20 mouse cellular contexts compared by ENCODE assay signal in the genomic region with DNA sequence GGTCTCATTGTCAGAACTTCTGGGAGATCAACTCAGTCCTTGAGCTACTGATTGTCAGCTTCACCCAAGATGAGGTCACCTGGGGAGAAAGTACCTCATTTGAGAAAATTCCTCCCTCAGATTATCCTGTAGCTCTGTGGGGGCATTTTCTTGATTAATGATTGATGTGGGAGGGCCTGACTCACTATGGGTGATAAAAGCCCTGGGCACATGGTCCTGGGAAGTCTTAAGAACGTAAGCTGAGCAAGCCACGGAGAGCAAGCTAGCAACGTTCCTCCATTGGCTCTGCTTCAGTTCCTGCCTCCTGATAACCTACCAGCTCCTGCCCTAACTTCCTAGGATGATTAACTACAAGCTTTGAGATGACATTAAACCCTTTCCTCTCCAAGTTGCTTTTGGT. TPM values are rescaled to one million over a fixed set of nuclear protein-coding genes. Genes with fewer than 3 reads are reported as not detected.
DNase-seq lines count a peak whose midpoint lies in the region; ATAC-seq and TF ChIP-seq lines count a peak whose summit lies in the region.
"Had no signal": no experiment of that assay in that cellular context is flagged by ENCODE, and none has a peak within 500 bp of the region (broad histone marks: within the 10 kb centered on the region; RNA-seq: fewer than 3 reads in every experiment).

No protein-coding gene starts in this region.

- CTCF ChIA-PET in Patski (lab: Charles Lee) = interaction anchor here (1.0 to 1.8 kb wide), 4 partner anchors 9 to 53 kb away, joined by 3 to 5 read pairs (median 3); no protein-coding TSS in a partner anchor

- H3K4me3 ChIP-seq in CH12.LX (replicated peaks in 1 of 3; ENCODE audit: low read depth in 2 of 3, low read length in 2 of 3, poor library complexity in 1 of 3) = no peak overlapping the region
- no peak overlapping the region for H3K4me3 ChIP-seq in kidney, embryonic 15.5 days (replicated peaks)
- H3K4me3 ChIP-seq: embryonic facial prominence, embryonic 13.5 days; forebrain, embryonic 12.5 days; heart, adult 2 months; heart, embryonic 12.5 days; hindbrain, embryonic 10.5 days had no signal

- no peaks in the 10 kb centered on the region for H3K79me2 ChIP-seq in CH12.LX (replicated peaks; ENCODE audit: control insufficient read depth, extremely low read depth, insufficient read depth, poor library complexity, severe bottlenecking)

- POLR2A ChIA-PET in Patski (lab: Charles Lee) = no interaction called here

- peak overlapping the region; percentile 89; the same call in 1 of the 2 replicates for H3K27ac ChIP-seq in CH12.LX (ENCODE audit: insufficient read depth, low read depth)
- H3K27ac ChIP-seq in kidney, embryonic 15.5 days = no peak overlapping the region
- H3K27ac ChIP-seq: embryonic facial prominence, embryonic 13.5 days; forebrain, embryonic 12.5 days; heart, adult 2 months; hindbrain, embryonic 10.5 days; hindbrain, embryonic 14.5 days had no signal

- peaks cover 43 to 85% of the 10 kb centered on the region in 2 experiments for H3K4me1 ChIP-seq in CH12.LX (ENCODE audit: control insufficient read depth in 1 of 2, insufficient read depth in 2 of 2)
- 0 out of 2 replicates have a peak, but pooled peaks cover 8% of the 10 kb centered on the region for H3K4me1 ChIP-seq in kidney, embryonic 15.5 days
- H3K4me1 ChIP-seq: embryonic facial prominence, embryonic 13.5 days; heart, embryonic 12.5 days had no signal

- DNase-seq in CH12.LX (ENCODE audit: extremely low read depth) (no peak), Patski (ENCODE audit: low read depth, low spot score) (peak; percentile 72)
- peak; percentile 63 to 72 for DNase-seq in kidney, postnatal 25 days
- DNase-seq in T-cell, adult 2 months (ENCODE audit: low spot score) = no peak
- no peak for DNase-seq in adrenal gland, postnatal 4 days (ENCODE audit: low spot score in 2 of 2)
- DNase-seq: adrenal gland, postnatal 14 days; cerebellum, adult 9-10 months; cerebellum, postnatal 25 days; gastrocnemius, postnatal 10 days; heart, adult 2 months had no signal

- dilution Hi-C loops in CH12.LX (cut with MboI; ENCODE audit: extremely low pct_ligation_motif_present, extremely low pct_unique_long_range_greater_than_20kb, low sequenced_read_pairs) = no loop called here

- peaks cover 22 to 34% of the 10 kb centered on the region in 2 experiments for H3K36me3 ChIP-seq in CH12.LX (replicated peaks in 1 of 2; ENCODE audit: control insufficient read depth in 1 of 2, insufficient read depth in 1 of 2, low read length in 1 of 2)
- peaks cover 3% of the 10 kb centered on the region; the same call in 1 of the 2 replicates for H3K36me3 ChIP-seq in kidney, embryonic 15.5 days
- H3K36me3 ChIP-seq: forebrain, embryonic 12.5 days; G1E had no signal

- in situ Hi-C loops in CH12.LX (cut with MboI; ENCODE audit: low pct_ligation_motif_present, low pct_unique_long_range_greater_than_20kb, low sequenced_read_pairs) = loop anchor here (10.0 kb wide), 1 partner anchor 109 kb away; no protein-coding TSS in a partner anchor
- in situ Hi-C loops in Patski (cut with MboI; ENCODE audit: low pct_unique_long_range_greater_than_20kb) = no loop called here

- WGBS in kidney, embryonic 15.5 days = 30% methylated on average over 3 of the region's 3 CpGs

- no peak for TF ChIP-seq POLR2A in CH12.LX (IDR thresholded peaks at IDR 0.05; ENCODE audit: low read depth, low read length)

- H3K4me2 ChIP-seq in CH12.LX (ENCODE audit: insufficient read depth, low read depth, poor library complexity, severe bottlenecking) = no peak overlapping the region
- no peak overlapping the region for H3K4me2 ChIP-seq in kidney, embryonic 15.5 days
- H3K4me2 ChIP-seq: embryonic facial prominence, embryonic 13.5 days; forebrain, embryonic 12.5 days; heart, embryonic 12.5 days; hindbrain, embryonic 14.5 days had no signal

- H3K27me3 ChIP-seq in CH12.LX (replicated peaks) (no peaks in the 10 kb centered on the region), Patski (no peaks in the 10 kb centered on the region)
- no peaks in the 10 kb centered on the region for H3K27me3 ChIP-seq in kidney, embryonic 15.5 days
- H3K27me3 ChIP-seq: embryonic facial prominence, embryonic 13.5 days; forebrain, embryonic 12.5 days; heart, embryonic 12.5 days had no signal

- TF ChIP-seq RAD21 in CH12.LX (IDR thresholded peaks at IDR 0.05; ENCODE audit: low read depth, low read length) = no peak

- TF ChIP-seq EP300 in CH12.LX (IDR thresholded peaks at IDR 0.05; ENCODE audit: low read length) = no peak

- peak; percentile 57 for ATAC-seq in Patski
- ATAC-seq in kidney, embryonic 15.5 days (replicated peaks; ENCODE audit: low FRiP score) = peak; percentile 30
- ATAC-seq in cerebellum, adult (ENCODE audit: insufficient number of reproducible peaks, low FRiP score, low TSS enrichment) = no peak
- ATAC-seq: activated CD4-positive, CD25-positive, alpha-beta regulatory T cell, adult 4 months; forebrain, embryonic 16.5 days had no signal

- TF ChIP-seq CTCF in CH12.LX (conservative IDR thresholded peaks at IDR 0.05 in 1 of 2, IDR thresholded peaks at IDR 0.05 in 1 of 2; ENCODE audit: low read depth in 2 of 2, low read length in 2 of 2) (no peak), Patski (IDR thresholded peaks at IDR 0.05) (no peak)

- H3K9ac ChIP-seq in CH12.LX (ENCODE audit: insufficient read depth, low read depth) = no peak overlapping the region
- H3K9ac ChIP-seq in kidney, embryonic 15.5 days = no peak overlapping the region
- H3K9ac ChIP-seq: embryonic facial prominence, embryonic 13.5 days; forebrain, embryonic 12.5 days; heart, embryonic 12.5 days; hindbrain, embryonic 14.5 days had no signal

- no peaks in the 10 kb centered on the region for H3K9me3 ChIP-seq in CH12.LX (replicated peaks; ENCODE audit: low read length)
- H3K9me3 ChIP-seq in kidney, embryonic 15.5 days (replicated peaks) = no peaks in the 10 kb centered on the region
- H3K9me3 ChIP-seq: embryonic facial prominence, embryonic 13.5 days; forebrain, embryonic 12.5 days; G1E; heart, embryonic 12.5 days; hindbrain, embryonic 10.5 days had no signal

TF ChIP-seq in CH12.LX, 34 proteins besides CTCF, POLR2A, EP300 and RAD21:
- TF ChIP-seq MAZ (IDR thresholded peaks at IDR 0.05; ENCODE audit: low read depth, low read length) (no peak), SIN3A (IDR thresholded peaks at IDR 0.05; ENCODE audit: low read length) (no peak), POLR2AphosphoS2 (IDR thresholded peaks at IDR 0.05; ENCODE audit: low read depth, low read length) (0 out of 2 replicates have a peak, but pooled peaks have one; percentile 25), KAT2A (IDR thresholded peaks at IDR 0.05; ENCODE audit: insufficient replicate concordance, low read length) (no peak)
TF ChIP-seq in CH12.LX: peak in this region for 1.

RNA-seq across cellular contexts. Expression of gene Irf4, which starts 35.4 kb away (rescaled TPM):
- 115 and 138 TPM in 2 replicates for total RNA-seq in CH12.LX (2012; rRNA removed)
- 122 and 142 TPM in 2 replicates for total RNA-seq in CH12.LX (2014; rRNA removed)
- polyA plus RNA-seq in CH12.LX (2012; ENCODE audit: insufficient read length, low read depth) = 74.5 and 81.7 TPM in 2 replicates
- 0.15 TPM for polyA plus RNA-seq in Patski (2021)
- 0.08 and 0.25 TPM in 2 replicates for polyA plus RNA-seq in kidney, embryonic 15.5 days (2015; fragmentation: Nextera tagmentation; extraction: Ambion mirVana)
- 1 to 10 TPM in 1 of 2 experiments, under 1 TPM in 1; 0.90 to 1.5 TPM for total RNA-seq in adrenal gland, postnatal 4 days (2021)
- polyA plus RNA-seq: G1E; hindbrain, embryonic 10.5 days had no signal

RNA-seq across cellular contexts. Expression of gene Dusp22, which starts 53.8 kb away (rescaled TPM):
- total RNA-seq in CH12.LX (2012; rRNA removed) = 22.5 and 25.5 TPM in 2 replicates
- total RNA-seq in CH12.LX (2014; rRNA removed) = 28.7 and 29.8 TPM in 2 replicates
- 18.0 and 18.5 TPM in 2 replicates for polyA plus RNA-seq in CH12.LX (2012; ENCODE audit: insufficient read length, low read depth)
- polyA plus RNA-seq in Patski (2021) = 19.7 TPM
- 20.1 TPM in 2 replicates for polyA plus RNA-seq in kidney, embryonic 15.5 days (2015; fragmentation: Nextera tagmentation; extraction: Ambion mirVana)
- 10 to 100 TPM; 33.3 to 36.5 TPM for total RNA-seq in adrenal gland, postnatal 4 days (2021)
- polyA plus RNA-seq: G1E had no signal

Comparison
In these comparisons a context has a peak if more than half of its experiments do, and no peak if none do; other contexts are left out.
1. DNase-seq: peak in Patski (single experiment) and kidney, postnatal 25 days (2 of 2); none in CH12.LX (single experiment), T-cell, adult 2 months (single experiment) and adrenal gland, postnatal 4 days (0 of 2).
2. RNA of gene Irf4, which starts 35.4 kb away (polyA plus RNA-seq): 74.5 to 81.7 TPM in CH12.LX; 0.08 to 0.25 TPM in kidney, embryonic 15.5 days and 0.15 TPM in Patski (single experiment); every median in the first group is over 10 times any median in the second.